Mouse (Mus musculus): ENCODE measurements around the gene Cdh22. TPM values are rescaled to one million over a fixed set of nuclear protein-coding genes. Genes with fewer than 3 reads are reported as not detected.

Cdh22 gene
- polyA plus RNA-seq (2015; fragmentation: Nextera tagmentation; extraction: Ambion mirVana) = 0.25 and 0.41 TPM in 2 replicates

DNA sequence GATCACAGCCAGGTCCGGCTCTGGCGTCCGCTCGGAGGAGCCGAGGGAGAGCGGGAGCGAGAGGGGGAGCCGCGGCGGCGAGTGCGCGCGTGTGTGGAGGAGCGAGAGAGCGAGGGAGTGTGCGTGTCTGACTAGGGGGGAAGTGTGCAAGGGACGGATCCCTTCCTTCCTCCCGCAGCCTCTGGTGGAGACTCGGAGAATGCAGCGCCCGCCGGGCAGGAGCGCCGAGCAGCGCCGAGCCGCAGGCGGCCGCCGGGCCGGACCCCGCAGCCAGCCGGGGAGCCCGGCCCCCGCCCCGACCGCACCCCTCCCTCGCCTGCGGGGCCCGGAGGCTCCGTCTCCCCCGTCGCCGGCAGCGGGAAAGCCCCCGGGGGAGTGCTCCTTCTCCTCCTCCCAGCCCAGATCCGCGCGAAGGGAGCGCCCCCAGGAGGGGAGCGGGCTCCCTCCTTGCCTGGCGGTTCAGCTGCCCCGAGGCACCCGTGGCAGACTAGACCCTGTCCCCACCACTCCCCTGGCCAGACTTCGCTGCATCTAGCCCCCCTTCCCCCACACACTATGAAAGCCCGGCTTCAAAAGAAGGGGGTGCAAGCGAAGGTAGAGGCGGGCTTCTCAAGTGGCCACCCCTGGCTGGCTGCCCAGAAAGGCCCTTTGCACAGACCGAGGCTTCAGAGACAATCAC is at the start of gene Cdh22:
Cdh22 (minus strand) TSS at position 241 of the 679 bp plus-strand sequence.
- WGBS = under 1% methylated on average over 52 of the region's 60 CpGs
- Histone ChIP-seq H3K4me3 (ENCODE audit: low read depth, low read length) (peak within 1 kb of the TSS; percentile 54), H3K27ac (ENCODE audit: low read depth, low read length) (no peak within 1 kb of the TSS), H3K9ac (ENCODE audit: low read depth, low read length) (peak within 1 kb of the TSS; percentile 48; the same call in 1 of the 2 replicates), H3K4me1 (replicated peaks; ENCODE audit: control insufficient read depth, insufficient read depth, low read length) (no peaks in the 10 kb centered on the region), H3K4me2 (replicated peaks; ENCODE audit: low read depth) (peak within 1 kb of the TSS; percentile 89), H3K27me3 (replicated peaks; ENCODE audit: control insufficient read depth, insufficient read depth, low read length) (peaks cover 92% of the 10 kb centered on the region), H3K36me3 (ENCODE audit: control insufficient read depth, insufficient read depth) (no peaks in the 10 kb centered on the region), H3K9me3 (ENCODE audit: control insufficient read depth) (no peaks in the 10 kb centered on the region)
- peak; percentile 65 for TF ChIP-seq CTCF (IDR thresholded peaks at IDR 0.05; ENCODE audit: low read depth)
- peak; percentile 57 for ATAC-seq

DNA sequence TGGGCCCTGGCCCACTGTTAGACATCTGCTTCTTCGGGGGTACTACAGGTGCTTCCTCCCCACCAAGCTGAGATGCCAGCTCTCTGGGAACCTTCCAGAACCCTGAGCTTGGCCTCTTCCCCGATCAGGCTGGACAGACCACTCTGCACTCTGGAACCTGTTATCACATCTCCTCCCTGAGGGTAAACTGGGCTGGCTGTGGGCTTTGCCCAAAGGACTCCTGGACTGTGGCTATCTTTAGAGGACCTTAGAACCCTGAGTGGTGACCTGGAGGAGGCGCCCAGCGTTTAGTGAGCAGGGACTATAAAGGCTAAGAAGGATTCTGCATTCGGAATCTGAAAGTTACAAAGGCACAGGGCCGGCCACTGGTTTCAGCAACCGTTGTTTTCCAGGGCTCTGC is 49.7 kb upstream of the Cdh22 start:
- TF ChIP-seq CTCF (IDR thresholded peaks at IDR 0.05; ENCODE audit: low read depth) = 0 out of 2 replicates have a peak, but pooled peaks have one; percentile 16
- peaks cover 14% of the 10 kb centered on the region for H3K4me1 ChIP-seq (replicated peaks; ENCODE audit: control insufficient read depth, insufficient read depth, low read length)
- H3K4me2 ChIP-seq (replicated peaks; ENCODE audit: low read depth) = peak overlapping the region; percentile 97
- ATAC-seq = peak; percentile 75
- H3K9me3 ChIP-seq (ENCODE audit: control insufficient read depth) = no peaks in the 10 kb centered on the region
- WGBS = 56% methylated on average over 7 of the region's 7 CpGs
- H3K27ac ChIP-seq (ENCODE audit: low read depth, low read length) = peak overlapping the region; percentile 96
- H3K27me3 ChIP-seq (replicated peaks; ENCODE audit: control insufficient read depth, insufficient read depth, low read length) = no peaks in the 10 kb centered on the region
- H3K4me3 ChIP-seq (ENCODE audit: low read depth, low read length) = no peak overlapping the region
- peaks cover 34% of the 10 kb centered on the region for H3K36me3 ChIP-seq (ENCODE audit: control insufficient read depth, insufficient read depth)
- H3K9ac ChIP-seq (ENCODE audit: low read depth, low read length) = peak overlapping the region; percentile 8; the same call in 1 of the 2 replicates

DNA sequence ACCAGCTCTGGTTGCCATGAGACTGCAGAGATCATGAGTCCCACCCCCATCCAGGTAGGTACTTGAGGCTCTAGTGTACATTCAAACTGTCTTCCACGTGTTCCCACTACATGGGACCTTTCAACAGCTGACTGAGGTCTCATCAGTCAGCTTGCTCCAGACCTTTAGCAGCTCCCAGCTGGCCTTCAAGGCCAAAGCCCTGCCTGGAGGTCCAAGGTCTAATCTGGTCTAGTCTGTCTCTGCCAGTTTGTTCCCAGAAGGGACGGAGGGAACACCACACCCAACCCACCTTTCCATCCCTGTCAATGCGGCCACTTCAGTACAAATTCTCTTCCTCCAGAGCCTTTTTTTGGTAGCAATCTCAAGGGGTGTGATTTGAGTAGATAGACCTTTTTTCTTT is 49.0 kb upstream of the Cdh22 start:
- no peak for TF ChIP-seq CTCF (IDR thresholded peaks at IDR 0.05; ENCODE audit: low read depth)
- Histone ChIP-seq H3K4me3 (ENCODE audit: low read depth, low read length) (no peak overlapping the region), H3K36me3 (ENCODE audit: control insufficient read depth, insufficient read depth) (peaks cover 39% of the 10 kb centered on the region), H3K9ac (ENCODE audit: low read depth, low read length) (no peak overlapping the region), H3K4me1 (replicated peaks; ENCODE audit: control insufficient read depth, insufficient read depth, low read length) (peaks cover 14% of the 10 kb centered on the region), H3K4me2 (replicated peaks; ENCODE audit: low read depth) (no peak overlapping the region), H3K27ac (ENCODE audit: low read depth, low read length) (peak overlapping the region; percentile 96), H3K27me3 (replicated peaks; ENCODE audit: control insufficient read depth, insufficient read depth, low read length) (no peaks in the 10 kb centered on the region), H3K9me3 (ENCODE audit: control insufficient read depth) (no peaks in the 10 kb centered on the region)
- ATAC-seq = peak; percentile 59
- 45% methylated on average over 3 of the region's 3 CpGs for WGBS

DNA sequence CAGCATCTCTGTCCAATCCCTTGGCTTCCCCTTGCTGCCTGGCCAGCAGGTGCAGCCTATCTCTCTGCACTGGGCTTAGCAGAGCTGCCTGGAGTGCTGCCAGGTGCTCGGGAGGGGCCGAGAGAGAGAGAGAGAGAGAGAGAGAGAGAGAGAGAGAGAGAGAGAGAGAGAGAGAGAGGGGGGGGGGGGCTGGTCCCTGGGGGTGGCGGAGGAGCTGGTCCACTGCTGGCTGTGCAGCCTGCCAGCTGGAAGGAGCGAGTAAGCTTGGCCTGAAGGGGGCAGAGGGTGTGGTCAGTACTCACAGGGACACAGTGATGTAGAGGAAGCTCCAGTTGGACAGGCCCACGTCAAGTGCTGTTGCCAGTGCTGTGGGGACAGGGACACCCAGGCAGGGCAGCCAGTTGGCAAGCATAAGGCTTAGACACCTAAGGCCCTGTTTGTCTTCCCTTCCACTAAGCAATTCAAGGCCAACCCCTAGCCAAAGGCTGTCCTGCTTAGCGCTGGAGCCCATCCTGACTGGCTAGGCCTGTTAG is 47.2 kb upstream of the Cdh22 start:
- Histone ChIP-seq H3K36me3 (ENCODE audit: control insufficient read depth, insufficient read depth) (peaks cover 52% of the 10 kb centered on the region), H3K4me3 (ENCODE audit: low read depth, low read length) (no peak overlapping the region), H3K27me3 (replicated peaks; ENCODE audit: control insufficient read depth, insufficient read depth, low read length) (no peaks in the 10 kb centered on the region), H3K9ac (ENCODE audit: low read depth, low read length) (0 out of 2 replicates have a peak overlapping the region, but pooled peaks have one; percentile 0), H3K4me2 (replicated peaks; ENCODE audit: low read depth) (no peak overlapping the region), H3K27ac (ENCODE audit: low read depth, low read length) (peak overlapping the region; percentile 96; the same call in 1 of the 2 replicates), H3K4me1 (replicated peaks; ENCODE audit: control insufficient read depth, insufficient read depth, low read length) (peaks cover 12% of the 10 kb centered on the region), H3K9me3 (ENCODE audit: control insufficient read depth) (no peaks in the 10 kb centered on the region)
- 37% methylated on average over 5 of the region's 6 CpGs for WGBS
- ATAC-seq = no peak
- TF ChIP-seq CTCF (IDR thresholded peaks at IDR 0.05; ENCODE audit: low read depth) = peak; percentile 0; the same call in 1 of the 2 replicates

DNA sequence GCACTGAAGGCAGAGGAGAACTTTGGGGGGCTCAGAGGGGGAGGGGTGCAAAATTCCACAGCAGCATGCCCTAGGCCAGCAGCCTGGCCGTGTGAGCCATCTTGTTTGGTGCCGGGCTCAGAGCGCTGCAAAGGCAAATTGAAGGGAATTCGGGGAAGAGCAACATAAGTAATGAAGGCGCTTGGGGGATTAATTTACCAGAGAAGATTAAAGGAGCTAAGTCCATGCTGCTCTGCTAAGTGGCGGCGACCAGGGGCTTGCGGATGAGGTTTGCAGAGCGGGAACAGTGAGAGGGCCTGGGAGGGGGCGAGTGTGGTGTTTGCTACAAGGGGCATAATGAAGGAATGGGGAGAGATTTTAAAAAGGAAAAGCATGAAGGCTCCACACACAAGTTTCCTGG is 44.7 kb upstream of the Cdh22 start:
- ATAC-seq = no peak
- WGBS = 79% methylated on average over 10 of the region's 10 CpGs
- Histone ChIP-seq H3K36me3 (ENCODE audit: control insufficient read depth, insufficient read depth) (peaks cover 52% of the 10 kb centered on the region), H3K4me3 (ENCODE audit: low read depth, low read length) (no peak overlapping the region), H3K9ac (ENCODE audit: low read depth, low read length) (no peak overlapping the region), H3K27me3 (replicated peaks; ENCODE audit: control insufficient read depth, insufficient read depth, low read length) (no peaks in the 10 kb centered on the region), H3K4me1 (replicated peaks; ENCODE audit: control insufficient read depth, insufficient read depth, low read length) (peaks cover 5% of the 10 kb centered on the region; the same call in 1 of the 2 replicates), H3K9me3 (ENCODE audit: control insufficient read depth) (no peaks in the 10 kb centered on the region), H3K27ac (ENCODE audit: low read depth, low read length) (no peak overlapping the region), H3K4me2 (replicated peaks; ENCODE audit: low read depth) (no peak overlapping the region)
- no peak for TF ChIP-seq CTCF (IDR thresholded peaks at IDR 0.05; ENCODE audit: low read depth)

DNA sequence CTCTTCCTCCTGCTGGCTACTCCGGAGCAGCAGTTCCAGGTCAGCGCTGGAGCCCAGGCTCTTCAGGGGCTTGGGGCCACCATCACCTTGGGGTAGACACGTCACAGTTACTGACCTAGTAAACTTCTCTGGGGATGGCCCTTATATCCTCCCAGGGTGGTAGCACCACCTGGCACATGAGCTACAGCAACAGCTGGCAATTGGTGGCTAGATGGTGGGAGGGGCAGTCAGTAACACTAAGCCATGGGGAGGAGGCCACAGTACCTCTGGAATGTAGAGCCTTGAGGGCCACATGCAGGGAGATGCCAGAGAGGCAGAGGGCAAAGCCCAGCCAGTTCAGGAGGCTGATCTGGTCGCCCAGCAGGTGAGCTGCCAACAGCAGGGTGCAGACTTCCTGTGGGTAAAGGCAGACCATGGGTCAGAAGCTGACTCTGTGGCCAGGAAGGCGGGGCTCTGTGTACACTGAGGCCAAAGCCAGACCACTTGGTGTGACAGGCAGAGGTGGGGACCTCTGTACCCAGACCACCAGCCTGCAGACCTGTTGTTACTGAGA is 42.6 kb upstream of the Cdh22 start:
- Histone ChIP-seq H3K4me1 (replicated peaks; ENCODE audit: control insufficient read depth, insufficient read depth, low read length) (no peaks in the 10 kb centered on the region), H3K4me2 (replicated peaks; ENCODE audit: low read depth) (no peak overlapping the region), H3K9me3 (ENCODE audit: control insufficient read depth) (no peaks in the 10 kb centered on the region), H3K9ac (ENCODE audit: low read depth, low read length) (no peak overlapping the region), H3K36me3 (ENCODE audit: control insufficient read depth, insufficient read depth) (peaks cover 41% of the 10 kb centered on the region), H3K4me3 (ENCODE audit: low read depth, low read length) (no peak overlapping the region), H3K27ac (ENCODE audit: low read depth, low read length) (no peak overlapping the region), H3K27me3 (replicated peaks; ENCODE audit: control insufficient read depth, insufficient read depth, low read length) (no peaks in the 10 kb centered on the region)
- no peak for TF ChIP-seq CTCF (IDR thresholded peaks at IDR 0.05; ENCODE audit: low read depth)
- ATAC-seq = no peak
- 81% methylated on average over 5 of the region's 5 CpGs for WGBS

Data from intestine, postnatal 0 days (tissue).